In genomic region chr19:6445761-6446423, GRCm38 (mm10) we compare ENCODE assay signal across 11 mouse cellular contexts. TPM values are rescaled to one million over a fixed set of nuclear protein-coding genes. Genes with fewer than 3 reads are reported as not detected.
DNase-seq lines count a peak whose midpoint lies in the region; ATAC-seq and TF ChIP-seq lines count a peak whose summit lies in the region.
"Had no signal": no experiment of that assay in that cellular context is flagged by ENCODE, and none has a peak within 500 bp of the region (broad histone marks: within the 10 kb centered on the region; RNA-seq: fewer than 3 reads in every experiment).

No protein-coding gene starts in this region.

- H3K36me3 ChIP-seq in embryonic facial prominence, embryonic 13.5 days = no peaks in the 10 kb centered on the region
- no peaks in the 10 kb centered on the region for H3K36me3 ChIP-seq in hindbrain, embryonic 16.5 days (ENCODE audit: control insufficient read depth, insufficient read depth, low read length)
- H3K36me3 ChIP-seq in heart, adult 2 months (ENCODE audit: control insufficient read depth, insufficient read depth, low read length) = no peaks in the 10 kb centered on the region

- peaks cover 18% of the 10 kb centered on the region for H3K4me1 ChIP-seq in embryonic facial prominence, embryonic 13.5 days
- H3K4me1 ChIP-seq in hindbrain, embryonic 16.5 days (ENCODE audit: control insufficient read depth, insufficient read depth, low read depth, low read length) = peaks cover 56% of the 10 kb centered on the region
- H3K4me1 ChIP-seq in olfactory bulb, adult 2 months (ENCODE audit: control insufficient read depth, insufficient read depth, low read length) = peaks cover 84% of the 10 kb centered on the region
- H3K4me1 ChIP-seq in heart, adult 2 months (ENCODE audit: control insufficient read depth, insufficient read depth, low read length) = peaks cover 1% of the 10 kb centered on the region; the same call in 1 of the 2 replicates

- TF ChIP-seq CTCF in olfactory bulb, adult 2 months (IDR thresholded peaks at IDR 0.05; ENCODE audit: insufficient read depth, low read depth, low read length) = no peak
- TF ChIP-seq CTCF in heart, adult 2 months (IDR thresholded peaks at IDR 0.05) = no peak

- H3K4me3 ChIP-seq in embryonic facial prominence, embryonic 13.5 days = no peak overlapping the region
- H3K4me3 ChIP-seq in hindbrain, embryonic 16.5 days (ENCODE audit: low read length) = no peak overlapping the region
- H3K4me3 ChIP-seq in olfactory bulb, adult 2 months (ENCODE audit: insufficient read depth, low read depth, low read length) = no peak overlapping the region
- no peak overlapping the region for H3K4me3 ChIP-seq in heart, adult 2 months
- H3K4me3 ChIP-seq: erythroblast, embryonic 14.5 days had no signal

- WGBS in embryonic facial prominence, embryonic 13.5 days = 21% methylated on average over 10 of the region's 10 CpGs
- WGBS in hindbrain, embryonic 16.5 days = 14% methylated on average over 10 of the region's 10 CpGs
- WGBS in olfactory bulb, adult 2 months = 19% methylated on average over 10 of the region's 10 CpGs
- WGBS in heart, adult 2 months = 76% methylated on average over 10 of the region's 10 CpGs

- peaks cover 32% of the 10 kb centered on the region for H3K27me3 ChIP-seq in embryonic facial prominence, embryonic 13.5 days
- no peaks in the 10 kb centered on the region for H3K27me3 ChIP-seq in hindbrain, embryonic 16.5 days (replicated peaks; ENCODE audit: control insufficient read depth, insufficient read depth, low read length)
- no peaks in the 10 kb centered on the region for H3K27me3 ChIP-seq in heart, adult 2 months (ENCODE audit: control insufficient read depth, insufficient read depth, low read length)

- H3K4me2 ChIP-seq in embryonic facial prominence, embryonic 13.5 days = no peak overlapping the region
- peak overlapping the region; percentile 37 for H3K4me2 ChIP-seq in hindbrain, embryonic 16.5 days (ENCODE audit: low read length)

- DNase-seq in right cerebral cortex, postnatal 14 days = peak; percentile 52
- no peak for DNase-seq in right cerebral cortex, adult 18-20 months
- no peak for DNase-seq in heart, adult 2 months
- DNase-seq in cerebellum, adult 11 months = no peak
- DNase-seq in urinary bladder, adult 2 months (ENCODE audit: low spot score) = no peak
- DNase-seq: heart, postnatal 10 days had no signal

- no peak for TF ChIP-seq POLR2A in olfactory bulb, adult 2 months (IDR thresholded peaks at IDR 0.05; ENCODE audit: insufficient read depth, low read depth, low read length)
- TF ChIP-seq POLR2A in heart, adult 2 months (IDR thresholded peaks at IDR 0.05; ENCODE audit: insufficient read depth, low read depth, low read length) = no peak

- 0 out of 2 replicates have a peak overlapping the region, but pooled peaks have one; percentile 0 for H3K9ac ChIP-seq in embryonic facial prominence, embryonic 13.5 days
- H3K9ac ChIP-seq in hindbrain, embryonic 16.5 days (ENCODE audit: low read depth, low read length) = peak overlapping the region; percentile 13
- no peak overlapping the region for H3K9ac ChIP-seq in heart, adult 2 months (ENCODE audit: low read depth, low read length)

- TF ChIP-seq EP300 in heart, adult 2 months (IDR thresholded peaks at IDR 0.05; ENCODE audit: insufficient read depth, low read depth, low read length) = no peak

- H3K27ac ChIP-seq in embryonic facial prominence, embryonic 13.5 days = no peak overlapping the region
- H3K27ac ChIP-seq in hindbrain, embryonic 16.5 days (ENCODE audit: low read depth, low read length) = peak overlapping the region; percentile 83
- H3K27ac ChIP-seq in olfactory bulb, adult 2 months (ENCODE audit: insufficient read depth, low read depth, low read length) = peak overlapping the region; percentile 35
- H3K27ac ChIP-seq in heart, adult 2 months = no peak overlapping the region

- no peaks in the 10 kb centered on the region for H3K9me3 ChIP-seq in embryonic facial prominence, embryonic 13.5 days
- no peaks in the 10 kb centered on the region for H3K9me3 ChIP-seq in hindbrain, embryonic 16.5 days (ENCODE audit: control insufficient read depth, low read length)

- ATAC-seq in embryonic facial prominence, embryonic 13.5 days (ENCODE audit: insufficient number of reproducible peaks, insufficient read depth, low FRiP score, low TSS enrichment, low read depth) = no peak
- ATAC-seq in hindbrain, embryonic 16.5 days = peak; percentile 88
- ATAC-seq: lung, postnatal 0 days had no signal

- no peaks in the 10 kb centered on the region for H3K79me2 ChIP-seq in heart, adult 2 months (replicated peaks; ENCODE audit: control insufficient read depth, insufficient read depth, low read length)

- intact Hi-C loops in heart, adult 2 months (cut with DNase I) = loop anchor here (2.0 kb wide), 1 partner anchor 19 kb away; no protein-coding TSS in a partner anchor

RNA-seq across cellular contexts. Expression of gene Nrxn2, which starts 27.4 kb away (rescaled TPM):
- 2.0 and 2.1 TPM in 2 replicates for polyA plus RNA-seq in embryonic facial prominence, embryonic 13.5 days (2015; fragmentation: Nextera tagmentation; extraction: Ambion mirVana)
- polyA plus RNA-seq in hindbrain, embryonic 16.5 days (2015; fragmentation: Nextera tagmentation; extraction: Ambion mirVana) = 29.1 and 37.1 TPM in 2 replicates
- 202 and 263 TPM in 2 replicates for polyA plus RNA-seq in olfactory bulb, adult 2 months (2012; ENCODE audit: insufficient read depth, insufficient read length, low replicate concordance, missing spikeins)
- total RNA-seq in heart, adult 2 months (2021) = 1 to 10 TPM; 4.5 to 5.2 TPM
- polyA plus RNA-seq in heart, adult 2 months (2012; rRNA removed) = 3.4 TPM in 2 replicates
- 1.3 and 1.5 TPM in 2 replicates for polyA plus RNA-seq in urinary bladder, adult 2 months (2012; rRNA removed)

RNA-seq across cellular contexts. Expression of gene Rasgrp2, which starts 46.8 kb away (rescaled TPM):
- 32.0 and 36.1 TPM in 2 replicates for polyA plus RNA-seq in embryonic facial prominence, embryonic 13.5 days (2015; fragmentation: Nextera tagmentation; extraction: Ambion mirVana)
- 184 and 232 TPM in 2 replicates for polyA plus RNA-seq in hindbrain, embryonic 16.5 days (2015; fragmentation: Nextera tagmentation; extraction: Ambion mirVana)
- polyA plus RNA-seq in olfactory bulb, adult 2 months (2012; ENCODE audit: insufficient read depth, insufficient read length, low replicate concordance, missing spikeins) = 282 TPM in 1 of 2 replicates, not detected in the other
- 10 to 100 TPM; 43.3 to 48.0 TPM for total RNA-seq in heart, adult 2 months (2021)
- 90.1 and 97.2 TPM in 2 replicates for polyA plus RNA-seq in heart, adult 2 months (2012; rRNA removed)
- 106 and 109 TPM in 2 replicates for polyA plus RNA-seq in urinary bladder, adult 2 months (2012; rRNA removed)

Comparison
In these comparisons a context has a peak if more than half of its experiments do, and no peak if none do; other contexts are left out.
1. H3K27ac ChIP-seq: peak in hindbrain, embryonic 16.5 days (single experiment) and olfactory bulb, adult 2 months (single experiment); none in embryonic facial prominence, embryonic 13.5 days (single experiment) and heart, adult 2 months (single experiment).